Mouse (Mus musculus): ENCODE results near the gene Rhoj.

GRCm38 (mm10) chr12:75354354-75354753 is 46.2 kb downstream of the Rhoj start:
- TF ChIP-seq GATA1 (IDR thresholded peaks at IDR 0.05; ENCODE audit: low read length) (no peak), TAL1 (IDR thresholded peaks at IDR 0.05; ENCODE audit: low read length) (no peak)

All from erythroblast, embryonic 14.5 days (primary cell).